Mouse (Mus musculus) E14TG2a.4 (cell line): ENCODE data around the gene Slc16a6.

Experiments
- CTCF ChIP-seq: conservative IDR thresholded peaks from 2 replicates; pipeline ENCODE4 v1.5.1; 2014; ENCODE audit warnings: low read length
- NANOG ChIP-seq: IDR thresholded peaks from 2 replicates; pipeline ENCODE4 v1.6.1; 2014; ENCODE audit warnings: borderline replicate concordance, low read length, mixed read lengths

GRCm38 (mm10) chr11:109442166-109442730 is 31.1 kb downstream of the Slc16a6 start:
- TF ChIP-seq CTCF (no peak), NANOG (no peak)
